Mouse (Mus musculus): ENCODE measurements around the gene Olfr218.
"Not testable (repeated sequence)": the region's sequence is repeated elsewhere in the genome, so short reads cannot be mapped to it uniquely, and the experiment has no call there.

Gene Olfr218

GRCm38 (mm10) chr1:173197508-173197907 is at the start of gene Olfr218:
Gene Olfr218, plus strand, starts transcription at chr1:173197808.
- in situ Hi-C loops (cut with MboI, MseI): no loop called here

- in situ Hi-C loops (cut with MboI, MseI): no loop called here
Observed at GRCm38 (mm10) chr1:173174154-173174842, 23.3 kb upstream of the Olfr218 start.

GRCm38 (mm10) chr1:173190540-173190939 is 7.1 kb upstream of the Olfr218 start, which contains the start of gene Olfr1406:
Gene Olfr1406, minus strand, starts transcription at chr1:173190640.
- in situ Hi-C loops (cut with MboI, MseI): no loop called here

- in situ Hi-C loops (cut with MboI, MseI): no loop called here
Observed at GRCm38 (mm10) chr1:173192059-173192458, 5.5 kb upstream of the Olfr218 start.

GRCm38 (mm10) chr1:173196359-173196758 is 1.2 kb upstream of the Olfr218 start:
- in situ Hi-C loops (cut with MboI, MseI): no loop called here

DNA sequence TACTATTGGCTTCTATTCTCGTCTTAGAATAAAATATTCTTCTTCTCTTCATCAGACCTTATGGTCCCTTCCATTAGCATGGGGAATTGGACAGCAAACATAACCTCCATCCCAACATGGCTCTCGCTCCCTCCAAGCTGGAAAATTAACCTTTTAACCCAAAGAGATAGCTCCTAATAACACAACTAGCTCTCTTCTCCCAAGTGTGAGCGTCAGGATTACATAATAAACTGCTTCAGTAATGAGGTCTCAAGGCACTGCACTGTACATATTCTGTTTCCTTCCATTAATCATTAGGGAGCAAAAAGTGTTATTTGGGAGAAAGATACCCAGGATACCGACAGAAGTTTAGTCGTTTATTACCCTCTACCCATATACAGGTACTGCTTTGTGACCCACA is 14.5 kb downstream of the Olfr218 start, which contains the start of gene Olfr1404:
Gene Olfr1404 (plus strand): TSS at position 301 of the 400 bp plus-strand sequence.
- in situ Hi-C loops (cut with MboI, MseI): no loop called here

DNA sequence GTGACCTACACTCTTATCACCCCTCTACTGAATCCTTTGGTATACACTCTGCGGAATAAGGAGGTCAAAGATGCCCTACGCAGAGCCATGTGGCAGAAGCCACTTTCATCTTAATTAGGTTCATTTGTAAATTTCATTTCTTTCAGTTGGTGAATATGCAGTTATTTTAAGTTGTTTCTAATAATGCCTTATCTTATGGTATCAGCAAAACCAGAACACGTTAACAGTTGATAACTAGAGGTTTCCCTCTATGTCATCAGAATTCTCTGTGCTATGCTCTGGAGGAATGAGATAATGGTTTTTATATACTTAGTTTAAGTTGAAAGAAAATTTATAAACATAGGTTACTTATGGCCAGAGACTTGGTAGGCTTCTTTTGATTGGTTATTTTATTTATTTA is 18.9 kb downstream of the Olfr218 start:
- in situ Hi-C loops (cut with MboI, MseI): no loop called here

DNA sequence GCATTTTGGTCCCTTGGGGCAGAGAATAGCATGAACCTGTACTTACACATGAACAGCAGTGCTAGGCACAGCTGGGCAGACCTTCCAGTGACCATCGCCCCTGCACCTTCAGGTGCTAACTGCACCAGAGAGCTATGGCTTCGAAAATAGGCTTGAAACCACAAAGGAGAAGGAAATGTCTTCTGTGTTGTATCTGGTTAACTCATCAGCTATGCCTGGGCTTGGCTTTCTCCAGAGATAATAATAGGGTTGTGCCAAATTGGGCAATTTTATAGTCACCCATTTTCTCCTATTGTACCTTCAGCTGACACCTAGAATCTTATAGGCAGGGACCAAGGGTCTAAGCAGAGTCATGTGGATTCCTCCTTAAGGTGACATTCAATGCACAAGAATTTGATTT is 29.5 kb downstream of the Olfr218 start, which contains the start of gene Fcer1a:
Gene Fcer1a (minus strand): TSS at position 134 of the 400 bp plus-strand sequence.
- in situ Hi-C loops (cut with MboI, MseI): no loop called here

DNA sequence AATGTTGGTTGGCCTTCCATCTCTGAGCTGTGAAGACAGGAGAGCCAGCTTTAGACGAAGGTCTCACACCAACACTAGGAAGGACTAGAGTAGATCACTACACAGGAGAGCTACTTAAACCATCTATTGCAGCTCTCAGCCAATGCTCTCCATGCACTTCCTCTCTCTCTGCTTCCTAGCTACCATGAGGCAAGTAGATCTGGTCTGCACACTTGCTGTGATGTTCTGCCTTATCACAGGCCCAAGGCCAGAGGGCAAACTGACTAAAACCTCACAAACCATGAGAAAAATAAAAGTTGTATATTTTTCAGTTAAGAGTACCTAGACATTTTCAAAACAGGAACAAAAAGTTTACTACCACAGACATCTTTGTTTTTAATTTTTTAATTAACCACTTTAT is 39.4 kb downstream of the Olfr218 start:
- in situ Hi-C loops (cut with MboI, MseI): not testable (repeated sequence)

DNA sequence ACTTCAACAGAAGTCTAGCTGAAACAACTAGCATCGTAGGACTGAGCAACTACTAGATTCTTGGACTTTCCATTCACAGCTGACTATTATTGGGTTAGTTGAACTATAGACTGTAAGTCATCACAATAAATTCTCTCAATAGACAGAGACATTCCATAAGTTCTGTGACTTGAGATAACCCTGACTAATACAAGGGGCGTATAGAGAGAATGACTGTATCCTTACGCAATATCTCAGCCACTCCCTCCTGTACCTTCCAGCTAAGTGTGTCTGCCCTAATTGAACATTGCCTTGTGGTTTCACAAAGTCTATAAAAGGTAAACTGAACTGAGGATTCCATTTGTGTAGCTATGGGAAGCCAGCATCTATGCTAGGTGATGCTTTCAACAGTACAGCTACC is 52.3 kb downstream of the Olfr218 start:
- in situ Hi-C loops (cut with MboI, MseI): no loop called here

Measured in T-helper 17 cell (primary cell).